Mouse (Mus musculus) large intestine, adult 2 months (tissue): ENCODE data around the gene Mex3a. TPM values are rescaled to one million over a fixed set of nuclear protein-coding genes. Genes with fewer than 3 reads are reported as not detected.

Experiments
- DNase-seq: peaks from one replicate; pipeline ENCODE4 v3.0.0-alpha.2; 2012; ENCODE audit warnings: low read depth, low spot score
- WGBS: fragments of 180-500 bp; shearing (Covaris S2); methylation state at CpG from one replicate; pipeline ENCODE4 v1.1.7; 2018; 5-methylcytosine and 5-hydroxymethylcytosine counted together
- polyA plus RNA-seq: library from polyadenylated mRNA; depleted of rRNA; stranded (reverse); fragments of >200 nt; gene quantifications from 2 replicates; pipeline ENCODE4 v1.2.3, GENCODE M21; 2012

Mex3a gene
- polyA plus RNA-seq, 1 experiment, result 0.63 TPM

DNA sequence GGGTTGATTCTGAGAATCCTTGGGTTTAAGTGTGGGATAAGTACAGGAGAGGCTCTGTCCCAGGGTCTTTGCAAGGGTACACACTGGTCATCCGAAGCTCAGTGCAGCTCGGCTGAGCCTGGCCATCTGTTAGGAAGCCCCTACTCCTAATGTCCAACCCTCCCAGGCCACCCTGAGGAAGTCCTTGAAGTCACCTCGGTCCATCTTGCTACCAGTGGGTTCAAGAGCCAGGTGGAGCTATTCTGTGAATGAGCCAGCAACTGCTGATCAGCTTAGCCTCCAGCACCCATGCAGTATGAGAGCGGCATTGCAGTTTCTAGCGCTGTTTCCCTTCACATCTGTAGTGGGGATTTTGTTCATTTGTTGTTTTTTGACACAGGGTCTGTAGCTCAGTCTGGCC is 7.9 kb downstream of the Mex3a start:
- WGBS, result 74% methylated on average over 5 of the region's 5 CpGs
- DNase-seq, result no peak

DNA sequence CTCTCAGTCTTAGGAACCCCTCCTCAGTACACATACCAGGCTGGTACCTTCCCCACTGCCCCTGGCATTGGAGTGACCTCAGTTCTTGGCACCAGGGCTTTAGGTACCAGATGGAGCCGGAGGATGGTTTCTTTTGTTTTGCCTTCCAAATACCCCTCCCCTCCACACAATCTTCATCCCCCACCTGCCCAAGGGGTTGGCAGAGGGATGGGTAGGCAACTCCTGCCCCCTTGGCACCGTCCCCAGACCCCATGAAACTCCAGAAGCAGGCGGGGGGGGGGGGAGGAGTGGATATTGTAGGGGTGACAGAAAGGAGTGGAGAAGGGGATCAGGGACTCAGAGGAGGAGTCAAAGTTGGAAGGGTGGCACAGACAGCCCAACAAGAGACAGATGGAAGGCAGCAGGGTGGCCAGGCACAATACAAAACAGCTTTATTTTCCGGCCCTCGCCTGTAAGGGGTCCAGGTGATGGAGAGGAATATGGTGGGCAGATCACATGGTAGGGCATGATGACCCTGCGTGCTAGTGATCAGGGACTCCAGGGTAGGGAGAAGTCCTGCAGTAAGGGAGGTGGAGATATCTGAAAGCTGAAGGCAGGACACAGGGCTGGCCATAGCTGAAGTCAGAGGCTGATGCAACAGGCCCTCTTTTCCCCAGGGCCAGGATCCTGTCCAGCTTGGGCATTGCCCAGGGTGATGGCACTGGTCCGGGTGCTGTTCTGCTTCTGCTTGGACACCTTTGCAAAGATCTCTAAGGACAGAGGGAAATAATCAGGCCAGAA is 9.6 kb downstream of the Mex3a start:
- no peak for DNase-seq
- 78% methylated on average over 7 of the region's 7 CpGs for WGBS

- WGBS, result 60% methylated on average over 4 of the region's 4 CpGs
These were observed 10.3 kb downstream of the Mex3a start for GRCm38 (mm10) chr3:88542486-88542885.

DNA sequence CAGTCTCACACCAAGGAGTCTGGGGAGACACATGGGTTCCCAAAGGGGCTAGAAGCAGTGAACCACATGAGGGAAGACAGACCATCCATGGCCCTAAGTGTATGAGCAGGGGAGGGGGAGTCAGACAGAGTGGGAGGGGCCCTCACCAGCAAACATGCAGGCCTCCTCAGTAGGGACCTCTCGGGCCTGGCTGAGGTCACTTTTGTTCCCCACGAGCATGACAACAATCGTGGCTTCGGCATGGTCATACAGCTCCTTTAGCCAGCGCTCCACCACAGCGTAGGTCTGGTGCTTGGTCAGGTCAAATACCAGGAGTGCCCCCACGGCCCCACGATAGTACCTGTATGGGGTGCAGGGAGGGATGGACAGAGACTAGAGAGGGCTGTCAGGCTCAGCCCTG is 11.0 kb downstream of the Mex3a start:
- WGBS, result 92% methylated on average over 8 of the region's 8 CpGs
- no peak for DNase-seq

More at GRCm38 (mm10) chr3:88542486-88542885, 10.3 kb downstream of the Mex3a start:
- no peak for DNase-seq

DNA sequence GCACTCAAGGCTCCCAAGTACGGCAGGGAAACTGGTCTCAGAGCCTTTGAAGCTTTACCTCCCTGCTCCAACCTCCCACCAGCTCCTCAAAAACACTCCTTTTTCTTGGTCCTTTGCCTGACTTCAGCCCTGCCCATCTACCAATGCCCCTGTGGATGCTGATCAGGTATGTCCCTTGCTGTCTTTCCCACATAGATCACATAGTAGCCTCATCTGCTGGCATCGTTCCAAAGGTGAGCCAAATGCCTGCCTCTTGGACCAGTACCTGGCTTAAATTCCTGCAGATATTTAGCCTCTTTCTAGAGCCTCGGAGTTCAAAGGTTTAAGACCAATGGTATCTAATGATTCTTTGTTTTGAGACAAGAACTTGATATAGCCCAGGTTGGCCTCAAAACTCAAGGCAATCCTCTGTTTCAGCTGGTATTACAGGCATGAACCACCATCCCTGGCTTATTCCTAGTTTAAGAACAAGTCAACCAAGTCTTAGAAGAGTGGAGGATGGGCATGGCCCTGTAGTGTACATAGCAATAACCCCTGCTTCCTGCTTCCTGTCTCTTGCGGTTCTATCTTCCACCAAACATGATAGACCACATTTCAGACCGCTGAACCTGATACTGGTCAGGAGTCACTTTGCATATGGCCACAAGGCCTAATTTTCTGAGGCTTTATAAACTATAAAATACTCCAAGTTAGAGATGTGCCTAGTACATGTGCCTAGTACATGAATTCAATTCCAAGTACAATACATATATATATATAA is 11.6 kb downstream of the Mex3a start:
- WGBS, result 66% methylated on average over 5 of the region's 5 CpGs
- no peak for DNase-seq

DNA sequence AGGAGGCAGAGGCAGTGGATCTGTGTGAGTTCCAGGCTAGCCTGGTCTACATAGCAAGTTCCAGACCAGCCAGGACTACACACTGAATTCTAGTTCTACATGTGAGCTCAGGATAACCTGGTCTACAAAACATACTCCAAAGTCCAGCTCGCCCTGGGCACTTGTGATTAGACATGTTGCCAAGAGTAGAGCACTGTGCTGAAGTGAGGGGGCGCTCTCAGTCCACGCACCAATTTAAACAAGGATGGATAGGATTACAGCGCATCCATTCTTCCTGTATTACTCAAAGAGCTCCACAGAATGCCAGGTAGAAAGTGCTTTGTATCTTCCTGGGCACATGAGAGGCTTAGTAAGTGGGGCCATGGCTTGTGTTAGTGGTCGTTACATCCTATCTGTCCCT is 12.3 kb downstream of the Mex3a start:
- no peak for DNase-seq
- 39% methylated on average over 5 of the region's 5 CpGs for WGBS

DNA sequence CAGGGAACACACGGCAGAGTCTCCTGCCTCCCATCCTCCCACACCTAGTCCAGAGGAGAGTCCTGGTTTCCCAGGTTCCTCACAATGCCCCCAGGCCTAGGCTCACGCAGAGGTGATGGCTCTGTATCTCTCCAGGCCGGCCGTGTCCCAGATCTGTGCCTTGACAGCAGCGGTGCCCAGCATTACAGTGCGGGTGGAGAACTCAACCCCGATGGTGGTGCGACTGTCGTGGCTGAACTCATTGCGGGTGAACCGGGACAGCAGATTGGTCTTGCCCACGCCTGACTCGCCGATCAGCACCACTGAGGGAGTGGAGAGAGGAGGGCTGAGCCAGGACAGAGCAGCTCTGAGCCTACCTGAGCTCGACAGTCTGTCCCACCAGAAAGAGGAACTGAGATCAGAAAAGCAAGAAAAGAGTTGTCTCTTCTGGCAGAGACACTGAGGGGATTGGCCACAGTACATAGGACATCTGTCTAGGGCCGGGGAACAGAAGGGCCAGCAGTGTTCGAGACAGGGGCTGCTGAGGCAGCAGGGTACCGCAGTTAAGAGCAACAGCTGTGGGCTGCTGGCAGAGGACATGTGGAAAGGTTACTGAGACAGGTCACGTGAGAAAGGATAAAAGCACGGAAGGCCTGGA is 12.9 kb downstream of the Mex3a start:
- 76% methylated on average over 20 of the region's 20 CpGs for WGBS
- no peak for DNase-seq

DNA sequence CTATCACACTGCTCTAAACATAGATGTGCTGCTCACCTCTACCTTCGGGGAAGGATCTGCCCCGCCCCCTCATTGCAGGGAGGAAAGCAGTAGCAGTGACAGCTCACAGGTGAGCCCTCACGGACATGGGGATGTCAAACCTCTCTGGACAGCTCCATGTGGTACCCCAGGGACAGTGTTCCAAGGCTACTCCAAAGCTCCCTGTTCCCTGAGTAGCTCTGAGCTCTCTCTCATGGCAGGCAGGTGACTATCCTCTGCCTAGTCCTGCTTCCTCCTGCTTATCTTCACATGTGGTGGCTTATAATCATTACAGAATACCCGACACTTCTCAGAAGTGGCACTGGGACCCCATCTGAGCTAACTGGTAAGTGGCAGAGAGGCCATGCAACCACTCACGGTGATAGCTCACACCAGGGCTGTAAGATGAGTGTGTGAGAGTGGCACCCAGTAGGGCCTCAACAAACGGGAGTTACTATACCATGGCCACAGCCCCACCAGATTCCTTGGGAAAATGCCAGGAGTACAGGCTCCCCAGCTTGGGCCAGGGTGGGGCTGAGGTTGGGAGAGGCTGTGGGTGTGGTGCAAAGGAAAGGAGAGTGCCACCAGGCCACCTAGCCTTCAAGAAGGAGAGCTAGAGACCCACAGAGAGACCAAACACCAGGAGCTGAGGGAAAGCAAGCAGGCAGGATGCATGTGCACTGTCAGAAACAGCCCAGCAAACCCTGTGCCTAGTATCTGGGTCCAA is 14.7 kb downstream of the Mex3a start:
- no peak for DNase-seq
- whole genome bisulfite sequencing, result 34% methylated on average over 6 of the region's 6 CpGs

GRCm38 (mm10) chr3:88548180-88548917 is 16.2 kb downstream of the Mex3a start, which contains the start of gene Rab25:
Rab25 (minus strand) TSS chr3:88548300.
- WGBS, result 25% methylated on average over 18 of the region's 18 CpGs
- no peak for DNase-seq

GRCm38 (mm10) chr3:88551586-88551985 is 19.4 kb downstream of the Mex3a start:
- no peak for DNase-seq
- 25% methylated on average over 4 of the region's 4 CpGs for WGBS

GRCm38 (mm10) chr3:88552082-88552645 is 20.0 kb downstream of the Mex3a start:
- 4% methylated on average over 16 of the region's 16 CpGs for WGBS
- no peak for DNase-seq

- 1% methylated on average over 48 of the region's 48 CpGs for WGBS
- peak; percentile 96 for DNase-seq
These were observed 20.7 kb downstream of the Mex3a start, which contains the start of gene Lamtor2 for GRCm38 (mm10) chr3:88552676-88553524. Lamtor2 (minus strand) TSS chr3:88553074.

DNA sequence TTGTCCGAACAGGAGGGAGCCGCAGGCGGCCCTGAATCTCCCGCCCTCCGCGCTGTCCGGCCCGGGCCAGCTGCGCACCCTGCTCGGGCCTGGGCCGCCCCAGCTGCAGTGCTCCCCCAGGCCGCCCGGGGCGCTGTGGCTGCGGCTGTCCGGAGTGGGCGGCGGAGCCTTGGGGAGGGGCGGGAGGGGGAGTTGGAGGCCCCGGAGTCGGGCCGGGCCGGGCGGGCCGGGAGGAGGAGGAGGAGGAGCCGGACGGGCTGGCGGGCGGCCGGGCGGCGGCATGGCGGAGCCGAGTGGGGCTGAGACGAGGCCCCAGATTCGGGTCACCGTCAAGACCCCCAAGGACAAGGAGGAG is 21.3 kb downstream of the Mex3a start, which contains the start of gene Ubqln4:
Gene Ubqln4 (plus strand): TSS at position 234 of the 355 bp plus-strand sequence.
- WGBS, result under 1% methylated on average over 30 of the region's 37 CpGs
- DNase-seq, result no peak

GRCm38 (mm10) chr3:88553880-88554586 is 21.8 kb downstream of the Mex3a start:
- DNase-seq, result no peak
- 2% methylated on average over 41 of the region's 41 CpGs for WGBS

GRCm38 (mm10) chr3:88555069-88555605 is 22.9 kb downstream of the Mex3a start:
- DNase-seq, result no peak
- 95% methylated on average over 5 of the region's 5 CpGs for WGBS

- DNase-seq, result no peak
- 86% methylated on average over 6 of the region's 6 CpGs for WGBS
These were observed 23.5 kb downstream of the Mex3a start for GRCm38 (mm10) chr3:88555731-88556130.

GRCm38 (mm10) chr3:88556616-88557015 is 24.4 kb downstream of the Mex3a start:
- no peak for DNase-seq
- WGBS, result 94% methylated on average over 8 of the region's 8 CpGs
